Mouse (Mus musculus): ENCODE measurements around the gene Nfic.

Nfic gene

GRCm38 (mm10) chr10:81385603-81386306, 69.7 kb downstream of the Nfic start:
- no peak for DNase-seq (ENCODE audit: low read depth, low spot score)

DNA sequence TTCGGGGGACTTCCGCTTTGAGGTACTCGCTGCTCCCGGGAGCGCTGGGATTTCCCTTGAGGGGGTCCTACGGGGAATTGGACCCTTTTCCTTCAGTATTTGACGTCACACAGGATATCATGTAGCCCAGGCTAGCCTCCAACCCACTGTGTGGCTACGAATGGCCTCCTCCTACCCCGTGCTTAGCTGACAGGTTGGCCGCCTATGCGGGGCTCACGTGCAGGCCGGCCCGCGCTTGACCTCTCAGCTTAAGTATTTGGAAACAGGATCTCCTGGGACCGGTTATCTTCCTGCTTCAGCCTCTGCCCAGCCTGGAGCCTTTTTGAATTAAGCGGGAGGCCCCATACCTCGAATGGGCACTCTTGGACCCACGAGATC, 70.8 kb downstream of the Nfic start:
- peak; percentile 59 for DNase-seq (ENCODE audit: low read depth, low spot score)

GRCm38 (mm10) chr10:81383802-81384604, 71.4 kb downstream of the Nfic start, which contains the start of the genes Dohh and Gm48551:
Gene Dohh, plus strand, starts transcription at chr10:81384428.
Gene Gm48551, plus strand, starts transcription at chr10:81384466.
- peak; percentile 99 for DNase-seq (ENCODE audit: low read depth, low spot score)

DNA sequence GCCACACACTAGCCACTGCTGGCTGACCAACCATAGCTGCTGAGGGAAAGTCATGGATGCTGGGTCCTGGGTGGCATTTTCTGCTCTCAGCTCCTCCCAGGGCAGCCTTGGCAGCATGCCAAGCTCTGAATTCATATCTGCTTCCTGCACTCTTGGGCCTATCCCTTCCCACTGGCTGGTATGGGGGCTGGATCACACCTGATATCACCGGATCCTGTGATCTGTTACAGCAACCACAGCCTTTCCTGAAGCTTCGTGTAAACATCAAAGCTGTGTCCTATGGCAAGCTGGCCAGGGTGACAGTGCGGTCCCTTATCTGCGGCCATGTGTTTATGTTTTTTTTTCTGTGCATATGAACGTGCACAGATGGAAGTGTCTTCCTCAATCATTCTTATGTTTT, 73.4 kb downstream of the Nfic start:
- peak; percentile 51 for DNase-seq (ENCODE audit: low read depth, low spot score)

- no peak for DNase-seq (ENCODE audit: low read depth, low spot score)
Observed at GRCm38 (mm10) chr10:81379809-81380378, 75.5 kb downstream of the Nfic start.

DNA sequence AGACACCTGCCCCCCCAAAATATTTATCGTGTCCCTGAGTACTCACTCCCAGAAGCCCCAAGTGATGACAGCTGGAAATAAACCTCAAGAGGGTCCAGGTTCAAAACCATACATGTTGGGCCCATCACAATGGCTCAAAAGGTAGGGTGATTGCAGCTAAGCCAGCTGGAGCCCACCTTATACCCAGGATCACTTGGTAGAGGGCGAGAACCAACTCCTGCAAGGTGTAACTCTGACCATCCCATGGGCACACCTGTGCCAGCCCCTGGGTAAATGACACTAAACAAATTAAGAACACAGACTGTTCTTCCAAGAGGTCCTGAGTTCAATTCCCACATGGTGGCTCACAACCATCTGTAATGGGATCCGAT, 76.3 kb downstream of the Nfic start:
- no peak for DNase-seq (ENCODE audit: low read depth, low spot score)

GRCm38 (mm10) chr10:81378553-81379182, 76.8 kb downstream of the Nfic start:
- peak; percentile 100 for DNase-seq (ENCODE audit: low read depth, low spot score)

GRCm38 (mm10) chr10:81377793-81378552, 77.5 kb downstream of the Nfic start, which contains the start of gene Fzr1:
Gene Fzr1, minus strand, starts transcription at chr10:81378516.
- DNase-seq (ENCODE audit: low read depth, low spot score), result peak; percentile 28

- DNase-seq (ENCODE audit: low read depth, low spot score), result no peak
Observed at GRCm38 (mm10) chr10:81377362-81377664, 78.1 kb downstream of the Nfic start.

GRCm38 (mm10) chr10:81376561-81377361, 78.7 kb downstream of the Nfic start:
- peak; percentile 31 for DNase-seq (ENCODE audit: low read depth, low spot score)

- no peak for DNase-seq (ENCODE audit: low read depth, low spot score)
Observed at GRCm38 (mm10) chr10:81375322-81375721, 80.1 kb downstream of the Nfic start.

GRCm38 (mm10) chr10:81367207-81367495, 88.3 kb downstream of the Nfic start:
- DNase-seq (ENCODE audit: low read depth, low spot score), result no peak

DNA sequence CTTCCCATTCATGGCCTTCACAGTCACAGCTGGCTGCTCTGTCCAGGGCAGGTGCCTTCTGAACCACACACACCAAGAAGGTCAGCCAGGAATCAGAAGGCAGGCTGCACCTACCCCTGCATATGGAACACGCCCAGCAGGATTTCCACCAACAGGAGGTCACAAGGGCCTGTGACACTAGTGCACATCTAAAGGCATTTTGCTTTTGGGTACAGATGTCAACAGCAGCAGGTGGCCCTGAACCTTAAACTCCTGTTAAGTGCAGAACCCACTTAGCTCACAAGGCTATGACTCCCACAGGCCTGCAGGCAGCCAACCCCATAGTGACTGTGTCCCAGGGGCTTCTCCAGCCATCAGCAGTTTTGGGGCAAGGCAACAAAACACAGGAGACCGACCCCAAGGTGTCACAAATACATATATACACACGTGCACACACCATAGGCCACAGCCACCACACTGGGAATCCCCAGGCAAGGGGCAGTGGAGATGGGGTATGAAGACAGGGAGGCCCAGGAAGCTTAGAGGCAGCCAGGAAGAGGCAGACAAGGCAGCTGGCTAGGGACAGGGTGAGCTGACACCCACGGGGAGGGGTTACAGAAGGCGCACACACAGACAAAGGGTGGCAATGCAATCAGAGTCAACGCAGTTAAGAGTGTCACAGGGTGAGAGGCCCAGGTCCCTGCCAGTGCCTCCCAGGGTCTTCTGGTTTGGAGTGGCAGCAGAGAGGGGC, 88.8 kb downstream of the Nfic start:
- no peak for DNase-seq (ENCODE audit: low read depth, low spot score)

DNA sequence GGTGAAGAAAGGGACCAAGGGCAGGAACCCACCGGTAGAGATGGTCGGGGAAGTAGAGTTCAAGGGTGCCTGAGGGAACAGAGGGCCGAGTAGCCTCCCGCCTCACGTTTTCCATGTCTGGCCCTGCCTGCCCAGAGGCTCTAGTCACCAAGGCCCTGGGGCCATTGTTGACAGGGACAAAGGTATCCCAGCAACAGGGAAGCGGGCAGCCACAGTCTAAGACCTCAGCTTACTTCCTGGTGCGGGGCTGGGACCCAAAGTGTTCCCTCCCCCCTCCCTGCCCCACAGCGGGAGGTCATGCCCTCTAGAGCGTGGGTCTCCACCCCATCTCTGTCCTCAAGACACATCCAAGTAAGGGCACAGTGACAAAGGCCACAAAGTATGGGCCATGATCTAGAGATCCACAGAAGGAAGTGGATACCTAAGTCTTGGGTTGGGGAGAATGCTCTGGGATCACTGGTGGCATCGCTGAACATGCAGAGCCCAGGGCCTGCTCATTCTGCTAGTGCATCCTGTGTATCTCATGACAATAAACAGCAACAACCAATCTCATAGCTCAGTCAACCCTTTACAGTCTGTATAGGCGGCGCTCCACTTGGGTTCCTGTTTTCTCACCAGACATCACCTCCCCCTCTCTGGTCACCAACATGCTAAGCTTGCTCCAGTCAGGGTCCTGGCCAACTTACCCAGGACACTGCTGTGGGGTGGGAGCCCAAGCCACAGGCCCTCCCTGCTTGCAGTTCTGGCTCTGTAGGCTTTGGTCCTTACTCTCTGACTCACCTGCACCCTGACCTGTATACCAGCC, 89.6 kb downstream of the Nfic start, which contains the start of gene 4930404N11Rik:
Gene 4930404N11Rik, minus strand, starts transcription at position 145 of the 805 bp plus-strand sequence.
- DNase-seq (ENCODE audit: low read depth, low spot score), result no peak

GRCm38 (mm10) chr10:81365073-81365472, 90.4 kb downstream of the Nfic start:
- DNase-seq (ENCODE audit: low read depth, low spot score), result no peak

- DNase-seq (ENCODE audit: low read depth, low spot score), result no peak
Observed at GRCm38 (mm10) chr10:81364666-81365065, 90.8 kb downstream of the Nfic start.

DNA sequence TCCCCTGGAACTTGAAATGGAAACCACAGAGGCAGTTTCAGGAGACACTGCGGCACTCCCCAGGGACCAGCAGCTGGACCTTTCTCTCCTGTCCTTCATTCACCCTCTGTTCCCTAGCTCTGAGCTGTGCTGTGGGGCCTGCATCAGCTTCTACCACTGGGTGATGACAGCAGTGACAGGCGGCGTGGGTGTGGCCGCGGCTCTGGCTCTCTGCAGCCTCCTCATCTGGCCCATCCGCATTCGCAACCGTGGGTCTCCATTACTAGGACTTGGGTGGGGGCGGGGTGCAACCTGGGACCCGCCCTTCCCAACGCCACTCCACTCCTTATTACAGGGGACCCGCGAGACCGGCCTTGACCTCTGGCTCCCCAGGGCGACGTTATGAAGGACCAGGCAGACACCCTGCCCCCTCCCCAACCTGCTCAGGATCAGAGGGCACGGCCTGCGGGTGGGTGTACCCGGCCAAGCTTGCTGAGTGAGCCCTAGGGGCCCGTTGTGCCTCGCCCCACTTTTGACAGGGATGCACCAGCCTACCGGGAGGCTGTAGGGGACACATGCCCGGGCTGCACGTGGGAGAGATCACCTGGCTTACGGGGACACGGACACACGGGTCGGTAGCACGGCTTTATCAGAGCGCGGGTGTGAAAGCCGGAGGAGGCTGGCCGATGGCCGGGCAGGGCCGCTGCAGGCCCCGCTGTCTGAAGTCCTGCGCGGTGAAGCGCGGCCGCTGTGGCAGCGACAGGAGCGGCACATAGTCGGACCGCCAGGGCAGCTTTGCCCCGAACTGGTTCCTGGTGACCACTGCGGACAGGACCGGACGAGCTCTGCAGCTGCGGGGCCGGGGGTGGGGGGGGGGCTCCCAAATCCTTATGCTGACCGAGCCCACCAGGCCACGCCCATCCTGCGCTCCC, 91.7 kb downstream of the Nfic start:
- DNase-seq (ENCODE audit: low read depth, low spot score), result no peak

DNA sequence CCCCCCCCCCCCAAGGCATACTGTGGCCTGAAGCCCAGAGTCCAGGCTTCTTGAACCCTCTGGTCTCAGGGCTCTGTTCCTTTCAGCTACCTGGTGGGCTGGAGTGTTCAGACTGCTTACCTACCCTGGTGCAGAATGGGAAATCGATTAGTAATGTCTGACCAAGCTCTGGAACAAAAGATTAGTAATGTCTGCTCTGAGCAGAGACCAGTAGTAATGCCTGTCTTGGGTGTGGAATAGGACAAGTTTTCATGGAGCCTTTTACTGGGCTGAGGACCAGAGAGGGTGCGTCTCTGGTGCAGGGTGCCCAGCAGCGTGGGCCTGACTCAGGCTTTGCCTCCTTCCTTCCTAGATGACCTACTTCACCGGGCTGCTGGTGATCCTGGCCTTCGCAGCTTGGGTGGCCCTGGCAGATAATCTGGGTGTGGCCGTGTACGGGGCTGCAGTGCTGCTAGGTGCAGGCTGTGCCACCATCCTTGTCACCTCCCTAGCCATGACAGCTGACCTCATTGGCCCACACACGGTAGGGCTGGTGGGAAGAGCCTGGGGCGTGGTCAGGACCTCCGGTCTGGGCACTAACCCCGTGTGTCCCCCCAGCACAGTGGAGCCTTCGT, 93.0 kb downstream of the Nfic start:
- DNase-seq (ENCODE audit: low read depth, low spot score), result no peak

Measured in 3T3-L1 (cell line).